7 mouse cellular contexts compared by ENCODE assay signal in genomic region chr11:52098398-52098946, GRCm38 (mm10). TPM values are rescaled to one million over a fixed set of nuclear protein-coding genes. Genes with fewer than 3 reads are reported as not detected.
A peak's percentile ranks its signal among the peaks of the same experiment; 100 is the strongest.
DNase-seq lines count a peak whose midpoint lies in the region; ATAC-seq lines count a peak whose summit lies in the region.

Ppp2ca (plus strand) TSS chr11:52098681.

- DNase-seq in adrenal gland, adult 2 months: peak; percentile 100
- DNase-seq in embryo, embryonic 11.5 days (ENCODE audit: low read depth, low spot score): peak; percentile 99
- peak; percentile 95 to 97 for DNase-seq in gastrocnemius, postnatal 36 days
- DNase-seq in left cerebral cortex, postnatal 25 days (ENCODE audit: low spot score in 2 of 2): peak; percentile 99
- DNase-seq in midbrain, embryonic 10.5 days (ENCODE audit: low spot score): peak; percentile 98
- peak; percentile 96 for DNase-seq in right cerebral cortex, postnatal 4 days

- H3K27ac ChIP-seq in intestine, embryonic 15.5 days: peak within 1 kb of the TSS; percentile 100
- peak within 1 kb of the TSS; percentile 99 for H3K27ac ChIP-seq in midbrain, embryonic 10.5 days (replicated peaks)

- H3K9me3 ChIP-seq in intestine, embryonic 15.5 days: no peaks in the 10 kb centered on the region
- no peaks in the 10 kb centered on the region for H3K9me3 ChIP-seq in midbrain, embryonic 10.5 days (replicated peaks)

- intact Hi-C loops in gastrocnemius, postnatal 36 days (cut with DNase I): loop anchor here (5.0 kb wide), 1 partner anchor 96 kb away; the partner anchor contains the start of genes Cdkl3 and Ube2b
- intact Hi-C loops in left cerebral cortex, postnatal 25 days (cut with DNase I): loop anchor here (2.0 kb wide), 2 partner anchors 98 to 242 kb away; partner anchors contain the start of genes Jade2 and Ube2b

- H3K27me3 ChIP-seq in intestine, embryonic 15.5 days (replicated peaks): no peaks in the 10 kb centered on the region
- H3K27me3 ChIP-seq in midbrain, embryonic 10.5 days (ENCODE audit: low read depth, poor library complexity, severe bottlenecking): no peaks in the 10 kb centered on the region

- peak within 1 kb of the TSS; percentile 86 for H3K4me2 ChIP-seq in intestine, embryonic 15.5 days (replicated peaks)

- peaks cover 18% of the 10 kb centered on the region for H3K4me1 ChIP-seq in intestine, embryonic 15.5 days (replicated peaks)
- peaks cover 31% of the 10 kb centered on the region for H3K4me1 ChIP-seq in midbrain, embryonic 10.5 days

- peak within 1 kb of the TSS; percentile 99 for H3K9ac ChIP-seq in intestine, embryonic 15.5 days

- peak; percentile 97 for ATAC-seq in intestine, embryonic 15.5 days

- no peaks in the 10 kb centered on the region for H3K36me3 ChIP-seq in intestine, embryonic 15.5 days
- H3K36me3 ChIP-seq in midbrain, embryonic 10.5 days: peaks cover 14% of the 10 kb centered on the region; the same call in 1 of the 2 replicates

- under 1% methylated on average over 43 of the region's 53 CpGs for WGBS in intestine, embryonic 15.5 days
- WGBS in midbrain, embryonic 10.5 days: under 1% methylated on average over 53 of the region's 53 CpGs

- H3K4me3 ChIP-seq in intestine, embryonic 15.5 days (replicated peaks): peak within 1 kb of the TSS; percentile 97
- peak within 1 kb of the TSS; percentile 98 for H3K4me3 ChIP-seq in midbrain, embryonic 10.5 days

RNA-seq across cellular contexts. Expression of gene Ppp2ca, which starts in this region (rescaled TPM):
- total RNA-seq in adrenal gland, adult 2 months (2021): 10 to 100 TPM; 69.0 to 90.8 TPM
- polyA plus RNA-seq in adrenal gland, adult 2 months (2012; rRNA removed): 17.5 and 19.2 TPM in 2 replicates
- total RNA-seq in gastrocnemius, postnatal 36 days (2021): 10 to 100 TPM; 37.0 to 44.3 TPM
- 64.8 and 69.3 TPM in 2 replicates for polyA plus RNA-seq in intestine, embryonic 15.5 days (2015; fragmentation: Nextera tagmentation; extraction: Ambion mirVana)
- total RNA-seq in left cerebral cortex, postnatal 25 days (2021): 100 to 1,000 TPM; 123 to 128 TPM
- 90.0 and 93.8 TPM in 2 replicates for polyA plus RNA-seq in midbrain, embryonic 10.5 days (2016; fragmentation: Nextera tagmentation; extraction: Ambion mirVana)

Comparison
In these comparisons a context has a peak if more than half of its experiments do, and no peak if none do; other contexts are left out.
1. Peak in every context shown above with its lines: DNase-seq, ATAC-seq, H3K4me3 ChIP-seq and H3K27ac ChIP-seq.